Comparison of ENCODE assay signal across 17 mouse cellular contexts in genomic region chr4:98845687-98846125, GRCm38 (mm10). TPM values are rescaled to one million over a fixed set of nuclear protein-coding genes. Genes with fewer than 3 reads are reported as not detected.
DNase-seq lines count a peak whose midpoint lies in the region; ATAC-seq and TF ChIP-seq lines count a peak whose summit lies in the region.
"Had no signal": no experiment of that assay in that cellular context is flagged by ENCODE, and none has a peak within 500 bp of the region (broad histone marks: within the 10 kb centered on the region; RNA-seq: fewer than 3 reads in every experiment).

No protein-coding gene starts in this region.

- DNase-seq in forebrain, embryonic 14.5 days (ENCODE audit: low spot score), result peak; percentile 16
- no peak for DNase-seq in limb, embryonic 14.5 days (ENCODE audit: low spot score)
- DNase-seq in spleen, postnatal 4 days (ENCODE audit: low spot score in 2 of 2), result no peak
- no peak for DNase-seq in left cerebral cortex, adult 18-20 months (ENCODE audit: low spot score in 2 of 2)
- DNase-seq: adrenal gland, postnatal 10 days; cerebellum, adult 11 months; heart, adult 2 months; heart, postnatal 36 days had no signal

- no peak for TF ChIP-seq POLR2A in limb, embryonic 14.5 days (IDR thresholded peaks at IDR 0.05; ENCODE audit: borderline replicate concordance, extremely low read depth, insufficient read depth, insufficient read length)

- ATAC-seq in forebrain, embryonic 14.5 days, result no peak
- no peak for ATAC-seq in forebrain, embryonic 12.5 days (ENCODE audit: low FRiP score)
- no peak for ATAC-seq in megakaryocyte, adult 5-6 weeks (ENCODE audit: poor library complexity, severe bottlenecking)
- ATAC-seq in intestine, postnatal 0 days, result 0 out of 2 replicates have a peak, but pooled peaks have one; percentile 10
- peak; percentile 50; the same call in 1 of the 2 replicates for ATAC-seq in limb, embryonic 14.5 days (ENCODE audit: low FRiP score, low read depth)
- ATAC-seq: forebrain, embryonic 15.5 days had no signal

- H3K36me3 ChIP-seq in forebrain, embryonic 14.5 days (ENCODE audit: control insufficient read depth, insufficient read depth, low read length), result no peaks in the 10 kb centered on the region
- no peaks in the 10 kb centered on the region for H3K36me3 ChIP-seq in forebrain, embryonic 12.5 days (replicated peaks)
- no peaks in the 10 kb centered on the region for H3K36me3 ChIP-seq in megakaryocyte, embryonic 14.5 days (replicated peaks; ENCODE audit: low read length)
- no peaks in the 10 kb centered on the region for H3K36me3 ChIP-seq in intestine, postnatal 0 days (ENCODE audit: control insufficient read depth, insufficient read depth)
- no peaks in the 10 kb centered on the region for H3K36me3 ChIP-seq in limb, embryonic 14.5 days (ENCODE audit: control insufficient read depth, insufficient read depth, low read length)
- H3K36me3 ChIP-seq: forebrain, embryonic 15.5 days; liver, embryonic 15.5 days; midbrain, embryonic 12.5 days; neural tube, embryonic 12.5 days had no signal

- no peak overlapping the region for H3K4me3 ChIP-seq in forebrain, embryonic 14.5 days (ENCODE audit: low read depth, low read length)
- no peak overlapping the region for H3K4me3 ChIP-seq in forebrain, embryonic 12.5 days (replicated peaks)
- H3K4me3 ChIP-seq in megakaryocyte, embryonic 14.5 days (replicated peaks), result peak overlapping the region; percentile 12
- no peak overlapping the region for H3K4me3 ChIP-seq in intestine, postnatal 0 days (ENCODE audit: low read depth, low read length)
- H3K4me3 ChIP-seq in limb, embryonic 14.5 days (replicated peaks; ENCODE audit: low read length), result no peak overlapping the region
- H3K4me3 ChIP-seq: forebrain, embryonic 15.5 days; heart, adult 2 months; liver, embryonic 15.5 days; midbrain, embryonic 12.5 days; neural tube, embryonic 12.5 days had no signal

- no peaks in the 10 kb centered on the region for H3K9me3 ChIP-seq in forebrain, embryonic 14.5 days (replicated peaks; ENCODE audit: control insufficient read depth, low read length)
- H3K9me3 ChIP-seq in forebrain, embryonic 12.5 days, result no peaks in the 10 kb centered on the region
- peaks cover 57% of the 10 kb centered on the region for H3K9me3 ChIP-seq in megakaryocyte, embryonic 14.5 days
- H3K9me3 ChIP-seq in intestine, postnatal 0 days (ENCODE audit: control insufficient read depth), result no peaks in the 10 kb centered on the region
- H3K9me3 ChIP-seq in limb, embryonic 14.5 days (ENCODE audit: control insufficient read depth, low read length), result no peaks in the 10 kb centered on the region
- H3K9me3 ChIP-seq: forebrain, embryonic 15.5 days; liver, embryonic 15.5 days; midbrain, embryonic 12.5 days; neural tube, embryonic 12.5 days had no signal

- no peaks in the 10 kb centered on the region for H3K27me3 ChIP-seq in forebrain, embryonic 14.5 days (replicated peaks; ENCODE audit: control insufficient read depth, insufficient read depth, low read length)
- H3K27me3 ChIP-seq in forebrain, embryonic 12.5 days, result peaks cover 28% of the 10 kb centered on the region
- no peaks in the 10 kb centered on the region for H3K27me3 ChIP-seq in megakaryocyte, embryonic 14.5 days (replicated peaks)
- no peaks in the 10 kb centered on the region for H3K27me3 ChIP-seq in intestine, postnatal 0 days (replicated peaks; ENCODE audit: control insufficient read depth, insufficient read depth, low read length)
- no peaks in the 10 kb centered on the region for H3K27me3 ChIP-seq in limb, embryonic 14.5 days (ENCODE audit: control insufficient read depth, insufficient read depth, low read length)
- H3K27me3 ChIP-seq: forebrain, embryonic 15.5 days; liver, embryonic 15.5 days; midbrain, embryonic 12.5 days; neural tube, embryonic 12.5 days had no signal

- H3K27ac ChIP-seq in forebrain, embryonic 14.5 days (ENCODE audit: low read depth, low read length), result no peak overlapping the region
- H3K27ac ChIP-seq in forebrain, embryonic 12.5 days, result no peak overlapping the region
- H3K27ac ChIP-seq in intestine, postnatal 0 days (ENCODE audit: low read depth, low read length), result no peak overlapping the region
- no peak overlapping the region for H3K27ac ChIP-seq in limb, embryonic 14.5 days (replicated peaks; ENCODE audit: low read depth, low read length)
- H3K27ac ChIP-seq: forebrain, embryonic 15.5 days; heart, adult 2 months; liver, embryonic 15.5 days; midbrain, embryonic 12.5 days; neural tube, embryonic 12.5 days had no signal

- H3K9ac ChIP-seq in forebrain, embryonic 14.5 days (ENCODE audit: low read length), result no peak overlapping the region
- no peak overlapping the region for H3K9ac ChIP-seq in forebrain, embryonic 12.5 days
- H3K9ac ChIP-seq in intestine, postnatal 0 days (ENCODE audit: low read depth, low read length), result no peak overlapping the region
- H3K9ac ChIP-seq in limb, embryonic 14.5 days (ENCODE audit: low read depth, low read length, severe bottlenecking), result no peak overlapping the region
- H3K9ac ChIP-seq: forebrain, embryonic 15.5 days; liver, embryonic 15.5 days; midbrain, embryonic 12.5 days; neural tube, embryonic 12.5 days had no signal

- H3K4me2 ChIP-seq in forebrain, embryonic 14.5 days (ENCODE audit: low read length), result no peak overlapping the region
- no peak overlapping the region for H3K4me2 ChIP-seq in forebrain, embryonic 12.5 days
- H3K4me2 ChIP-seq in intestine, postnatal 0 days (replicated peaks; ENCODE audit: low read depth), result no peak overlapping the region
- no peak overlapping the region for H3K4me2 ChIP-seq in limb, embryonic 14.5 days (replicated peaks; ENCODE audit: low read depth, low read length, severe bottlenecking)
- H3K4me2 ChIP-seq: forebrain, embryonic 15.5 days; liver, embryonic 15.5 days; midbrain, embryonic 12.5 days; neural tube, embryonic 12.5 days had no signal

- no peaks in the 10 kb centered on the region for H3K4me1 ChIP-seq in forebrain, embryonic 14.5 days (ENCODE audit: control insufficient read depth, insufficient read depth, low read length)
- peaks cover under 1% of the 10 kb centered on the region; the same call in 1 of the 2 replicates for H3K4me1 ChIP-seq in forebrain, embryonic 12.5 days
- H3K4me1 ChIP-seq in megakaryocyte, embryonic 14.5 days, result no peaks in the 10 kb centered on the region
- H3K4me1 ChIP-seq in intestine, postnatal 0 days (replicated peaks; ENCODE audit: control insufficient read depth, insufficient read depth, low read length), result no peaks in the 10 kb centered on the region
- peaks cover 15% of the 10 kb centered on the region for H3K4me1 ChIP-seq in limb, embryonic 14.5 days (ENCODE audit: control insufficient read depth, insufficient read depth, low read length)
- H3K4me1 ChIP-seq: forebrain, embryonic 15.5 days; liver, embryonic 15.5 days; neural tube, embryonic 12.5 days had no signal

- no peak for TF ChIP-seq CTCF in intestine, postnatal 0 days (IDR thresholded peaks at IDR 0.05; ENCODE audit: low read depth)

- WGBS in forebrain, embryonic 14.5 days, result 83% methylated on average over 8 of the region's 8 CpGs
- WGBS in forebrain, embryonic 12.5 days, result 73% methylated on average over 8 of the region's 8 CpGs
- 32% methylated on average over 8 of the region's 8 CpGs for WGBS in intestine, postnatal 0 days
- WGBS in limb, embryonic 14.5 days, result 30% methylated on average over 8 of the region's 8 CpGs

RNA-seq across cellular contexts. Expression of gene I0C0044D17Rik, which starts 22.1 kb away (rescaled TPM):
- polyA plus RNA-seq in forebrain, embryonic 14.5 days (2014; fragmentation: Nextera tagmentation; extraction: Ambion mirVana), result not detected in 2 replicates
- polyA plus RNA-seq in forebrain, embryonic 12.5 days (2016; fragmentation: Nextera tagmentation; extraction: Ambion mirVana), result not detected in 2 replicates
- not detected in 2 replicates for polyA plus RNA-seq in megakaryocyte, embryonic 14.5 days (2012; ENCODE audit: insufficient read depth, low replicate concordance)
- not detected in 2 replicates for total RNA-seq in megakaryocyte, adult 5-6 weeks (2015)
- not detected in 2 replicates for total RNA-seq in megakaryocyte, adult 5-6 weeks (2017)
- polyA plus RNA-seq in intestine, postnatal 0 days (2015; fragmentation: Nextera tagmentation; extraction: Ambion mirVana), result not detected in 2 replicates
- polyA plus RNA-seq in limb, embryonic 14.5 days (2012; rRNA removed), result not detected in 2 replicates
- not detected in 2 replicates for polyA plus RNA-seq in limb, embryonic 14.5 days (2014; fragmentation: Nextera tagmentation; extraction: Ambion mirVana)
- not detected for total RNA-seq in left cerebral cortex, adult 18-20 months (2021)
- total RNA-seq: adrenal gland, postnatal 10 days; heart, adult 2 months; heart, postnatal 36 days; layer of hippocampus, adult 8-10 months had no signal
- polyA plus RNA-seq: forebrain, embryonic 15.5 days; heart, adult 2 months; liver, embryonic 15.5 days; midbrain, embryonic 12.5 days; neural tube, embryonic 12.5 days had no signal

RNA-seq across cellular contexts. Expression of gene Kank4, which starts 28.4 kb away (rescaled TPM):
- polyA plus RNA-seq in forebrain, embryonic 14.5 days (2014; fragmentation: Nextera tagmentation; extraction: Ambion mirVana), result 0.30 and 0.36 TPM in 2 replicates
- polyA plus RNA-seq in forebrain, embryonic 12.5 days (2016; fragmentation: Nextera tagmentation; extraction: Ambion mirVana), result 0.60 and 0.82 TPM in 2 replicates
- polyA plus RNA-seq in megakaryocyte, embryonic 14.5 days (2012; ENCODE audit: insufficient read depth, low replicate concordance), result not detected in 2 replicates
- total RNA-seq in megakaryocyte, adult 5-6 weeks (2015), result not detected in 2 replicates
- 0.04 TPM in 1 of 2 replicates, not detected in the other for total RNA-seq in megakaryocyte, adult 5-6 weeks (2017)
- polyA plus RNA-seq in intestine, postnatal 0 days (2015; fragmentation: Nextera tagmentation; extraction: Ambion mirVana), result 0.31 and 0.34 TPM in 2 replicates
- 11.6 and 12.5 TPM in 2 replicates for polyA plus RNA-seq in limb, embryonic 14.5 days (2012; rRNA removed)
- 3.7 and 4.0 TPM in 2 replicates for polyA plus RNA-seq in limb, embryonic 14.5 days (2014; fragmentation: Nextera tagmentation; extraction: Ambion mirVana)
- 1 to 10 TPM; 3.8 to 4.4 TPM for total RNA-seq in left cerebral cortex, adult 18-20 months (2021)

Comparison
In these comparisons a context has a peak if more than half of its experiments do, and no peak if none do; other contexts are left out.
1. ATAC-seq: peak in intestine, postnatal 0 days (single experiment) and limb, embryonic 14.5 days (single experiment); none in forebrain, embryonic 14.5 days (single experiment), forebrain, embryonic 12.5 days (single experiment) and megakaryocyte, adult 5-6 weeks (single experiment).